Mouse (Mus musculus) fat pad, adult 2 months (tissue): Measurements from ENCODE around the gene Ctnnb1.
"Not testable (repeated sequence)": the region's sequence is repeated elsewhere in the genome, so short reads cannot be mapped to it uniquely, and the experiment has no call there.

Experiments used
- DNase-seq: peaks from one replicate; pipeline ENCODE4 v3.0.0-alpha.2; 2011; ENCODE audit warnings: low read depth, low spot score; ENCODE audit errors: extremely low read depth

The Ctnnb1 gene

DNA sequence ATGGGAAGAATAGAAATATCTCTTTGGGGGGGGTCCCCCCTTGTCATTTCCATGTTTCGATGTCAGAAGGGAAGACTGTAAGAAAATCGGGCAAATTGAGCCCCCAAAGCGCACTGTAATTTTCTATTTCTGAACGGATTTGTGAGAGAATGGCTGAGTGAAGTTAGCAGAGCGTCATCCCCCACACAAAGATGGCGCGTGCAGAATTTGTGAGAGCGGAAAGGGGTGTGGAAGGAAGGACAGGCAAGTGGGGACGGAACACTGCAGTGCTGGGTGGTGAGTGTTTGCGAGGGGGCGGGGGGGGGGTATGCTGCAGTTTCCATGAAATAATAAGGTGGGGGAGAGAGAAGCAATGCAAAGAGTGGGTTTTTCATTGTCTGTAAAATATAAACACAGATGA, at the start of gene Ctnnb1:
Gene Ctnnb1 (plus strand): TSS at position 136 of the 400 bp plus-strand sequence.
- no peak for DNase-seq

GRCm38 (mm10) chr9:120880286-120880685, 48.7 kb upstream of the Ctnnb1 start:
- DNase-seq: no peak

- no peak for DNase-seq
Measured at GRCm38 (mm10) chr9:120881121-120881520, 47.9 kb upstream of the Ctnnb1 start.

GRCm38 (mm10) chr9:120881839-120882238, 47.2 kb upstream of the Ctnnb1 start:
- no peak for DNase-seq

DNA sequence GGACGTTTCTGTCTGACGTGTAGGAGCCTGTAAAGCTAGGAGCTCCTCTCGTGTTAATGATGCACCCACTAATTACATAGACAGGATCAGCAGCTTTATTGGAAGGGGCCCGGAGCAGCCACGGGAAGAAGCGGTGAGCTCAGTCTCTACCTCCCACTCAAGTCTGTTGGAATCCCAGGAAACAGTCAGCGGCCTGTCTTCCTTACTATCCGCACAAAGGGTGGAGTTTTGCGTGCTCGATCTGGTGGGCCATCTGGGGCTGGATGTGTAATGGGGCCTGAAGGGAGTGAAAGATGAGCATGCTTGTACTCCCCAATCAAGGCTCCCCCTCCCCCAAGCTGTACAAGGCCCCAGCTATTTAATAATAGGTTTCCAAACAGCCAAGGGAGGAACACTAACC, 44.3 kb upstream of the Ctnnb1 start:
- no peak for DNase-seq

DNA sequence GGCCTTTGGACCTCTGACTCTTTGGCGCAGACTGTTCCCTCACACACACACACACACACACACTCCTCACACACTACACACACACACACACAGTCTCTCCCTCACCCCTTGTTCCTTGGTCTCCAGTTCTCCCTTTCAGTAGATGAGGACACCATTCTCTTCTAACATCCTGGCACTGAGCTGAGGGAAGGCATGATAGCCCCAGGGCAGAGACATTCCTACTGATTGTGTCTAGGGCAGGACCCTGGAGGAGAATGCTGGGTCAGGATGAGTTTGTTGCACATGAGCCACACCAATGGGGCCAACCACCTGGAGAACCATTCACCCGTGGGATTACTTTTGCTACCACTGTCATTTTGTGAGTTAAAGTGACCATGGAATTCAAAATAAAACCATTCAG, 41.4 kb upstream of the Ctnnb1 start:
- DNase-seq: no peak

- peak; percentile 14 for DNase-seq
Measured at GRCm38 (mm10) chr9:120893435-120893834, 35.6 kb upstream of the Ctnnb1 start.

- DNase-seq: no peak
Measured at GRCm38 (mm10) chr9:120893971-120894370, 35.0 kb upstream of the Ctnnb1 start.

GRCm38 (mm10) chr9:120894376-120894775, 34.6 kb upstream of the Ctnnb1 start:
- DNase-seq: no peak

DNA sequence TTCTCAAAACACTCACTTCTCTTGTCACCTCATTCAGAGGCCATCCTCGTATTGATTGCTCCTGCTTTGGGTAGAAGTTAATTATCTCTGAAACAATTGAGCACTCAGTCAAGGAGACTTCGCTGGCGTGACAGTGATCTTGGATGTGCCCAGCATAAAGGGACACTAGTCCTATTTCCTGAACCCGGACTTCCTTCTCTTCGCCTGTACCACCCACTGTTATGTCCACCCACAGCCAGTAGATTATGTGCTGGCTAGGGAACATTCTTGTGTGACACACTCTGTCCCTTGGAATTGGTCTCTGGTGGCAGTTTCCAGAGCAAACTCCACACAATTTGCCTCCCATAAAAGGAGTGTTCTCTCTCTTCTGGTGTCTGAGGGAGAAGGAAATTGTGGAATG, 32.5 kb upstream of the Ctnnb1 start:
- no peak for DNase-seq

DNA sequence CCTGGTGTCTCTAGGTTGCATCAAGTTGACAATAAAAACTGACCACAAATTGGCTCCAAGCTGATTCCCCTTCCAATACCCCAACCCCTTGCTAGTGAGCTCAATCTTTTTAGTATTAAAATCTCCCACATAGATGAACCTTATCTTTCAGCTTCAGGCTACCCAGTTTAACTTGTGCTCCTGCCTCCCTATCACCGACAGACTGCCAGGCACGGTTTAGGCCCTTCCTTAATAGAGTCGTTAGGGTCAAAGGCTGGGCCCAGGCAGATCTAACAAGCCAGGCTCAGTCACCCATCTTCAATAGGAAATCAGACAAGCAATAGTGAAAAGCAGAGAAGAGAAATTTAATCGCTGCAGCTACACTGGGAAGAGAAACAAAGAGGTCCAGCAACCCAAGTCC, 31.7 kb upstream of the Ctnnb1 start:
- DNase-seq: no peak

GRCm38 (mm10) chr9:120899833-120900232, 29.2 kb upstream of the Ctnnb1 start:
- DNase-seq: no peak

GRCm38 (mm10) chr9:120900338-120901274, 28.4 kb upstream of the Ctnnb1 start:
- DNase-seq: no peak

- no peak for DNase-seq
Measured at GRCm38 (mm10) chr9:120902562-120902961, 26.5 kb upstream of the Ctnnb1 start.

GRCm38 (mm10) chr9:120908461-120908860, 20.6 kb upstream of the Ctnnb1 start:
- DNase-seq: no peak

DNA sequence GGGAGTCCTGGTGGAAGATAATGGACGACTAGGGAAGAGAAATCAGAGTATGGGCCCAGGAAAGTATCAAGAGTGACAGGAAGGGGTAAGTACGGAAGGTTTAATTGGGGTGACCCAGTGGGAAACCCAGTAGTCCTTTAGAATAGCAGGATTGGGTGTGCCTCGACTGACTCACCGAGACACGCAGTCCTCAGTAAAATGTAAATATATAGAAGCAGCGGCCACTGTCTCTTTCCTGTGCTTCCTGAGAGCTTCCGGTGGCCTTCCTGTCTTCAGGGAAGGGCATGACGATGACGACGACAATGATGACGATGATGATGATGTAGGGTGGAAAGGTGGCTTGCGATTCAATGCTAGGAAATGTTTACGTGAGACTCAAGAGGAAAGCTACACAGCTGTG, 15.9 kb upstream of the Ctnnb1 start:
- DNase-seq: no peak

DNA sequence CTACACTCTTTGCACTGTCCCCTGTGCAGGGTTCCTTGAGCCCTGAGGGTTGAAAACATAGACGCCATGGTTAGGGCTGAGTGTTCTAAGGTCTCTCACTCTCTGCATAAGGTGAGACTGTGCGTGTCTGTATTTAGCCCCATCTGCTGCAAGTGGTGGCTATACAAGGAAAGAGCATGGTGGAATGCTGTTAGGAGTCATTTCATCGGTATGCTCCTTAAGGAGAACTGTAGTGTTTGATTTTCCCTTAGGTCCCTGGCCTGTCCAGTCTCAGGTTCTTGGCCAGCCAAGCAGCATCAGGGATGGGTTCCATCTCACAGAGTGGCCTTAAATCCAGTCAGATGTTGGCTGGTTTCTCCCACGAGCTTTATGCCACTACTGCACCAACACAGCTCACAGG, 14.6 kb upstream of the Ctnnb1 start:
- no peak for DNase-seq

- DNase-seq: no peak
Measured at GRCm38 (mm10) chr9:120914877-120915459, 14.0 kb upstream of the Ctnnb1 start.

GRCm38 (mm10) chr9:120917619-120918018, 11.4 kb upstream of the Ctnnb1 start:
- not testable (repeated sequence) for DNase-seq

- DNase-seq: no peak
Measured at GRCm38 (mm10) chr9:120918211-120918610, 10.8 kb upstream of the Ctnnb1 start.

DNA sequence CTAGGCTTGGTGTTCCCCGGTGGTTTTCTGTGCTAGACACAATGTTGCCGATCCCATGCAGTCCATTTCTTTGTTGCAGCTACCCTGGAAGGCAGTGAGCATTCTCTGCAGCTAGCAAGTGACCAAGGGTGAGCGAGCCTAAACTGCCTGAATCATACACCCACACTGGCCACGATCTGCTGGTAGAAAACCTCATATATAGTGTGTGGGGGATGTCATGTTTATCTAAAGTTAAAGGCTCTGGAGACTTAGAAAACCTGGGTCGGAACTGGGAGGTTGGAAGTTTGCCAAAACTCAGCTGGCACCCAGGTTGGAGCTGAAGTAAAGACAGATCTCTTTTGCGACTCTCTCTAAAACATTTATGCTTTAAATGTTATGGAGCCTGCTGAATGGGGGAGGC, 10.4 kb upstream of the Ctnnb1 start:
- DNase-seq: no peak

- no peak for DNase-seq
Measured at GRCm38 (mm10) chr9:120919130-120919529, 9.9 kb upstream of the Ctnnb1 start.
